Mouse (Mus musculus): Measurements from ENCODE around the gene P2rx4. TPM values are rescaled to one million over a fixed set of nuclear protein-coding genes. Genes with fewer than 3 reads are reported as not detected.

Gene P2rx4
- polyA plus RNA-seq (2015; fragmentation: Illumina TruSeq; extraction: RNeasy Lipid Tissue Mini Kit (QIAGEN cat#74804); ENCODE audit: insufficient read depth, low replicate concordance) = 69.9 TPM

GRCm38 (mm10) chr5:122707276-122708181 is at the start of gene P2rx4:
TSS of gene P2rx4 (plus strand) at chr5:122707544.

Other genes starting within 250 kb of the P2rx4 start
- 86.7 TPM for gene Atp2a2, start 205.3 kb upstream of the P2rx4 start, polyA plus RNA-seq (2015; fragmentation: Illumina TruSeq; extraction: RNeasy Lipid Tissue Mini Kit (QIAGEN cat#74804); ENCODE audit: insufficient read depth, low replicate concordance)
- 6.6 TPM for gene Ift81, start 93.0 kb upstream of the P2rx4 start, polyA plus RNA-seq (2015; fragmentation: Illumina TruSeq; extraction: RNeasy Lipid Tissue Mini Kit (QIAGEN cat#74804); ENCODE audit: insufficient read depth, low replicate concordance)
- gene P2rx7, start 63.6 kb upstream of the P2rx4 start, polyA plus RNA-seq (2015; fragmentation: Illumina TruSeq; extraction: RNeasy Lipid Tissue Mini Kit (QIAGEN cat#74804); ENCODE audit: insufficient read depth, low replicate concordance) = 21.4 TPM
- gene Camkk2, start 71.9 kb downstream of the P2rx4 start, polyA plus RNA-seq (2015; fragmentation: Illumina TruSeq; extraction: RNeasy Lipid Tissue Mini Kit (QIAGEN cat#74804); ENCODE audit: insufficient read depth, low replicate concordance) = 24.7 TPM
- 238 TPM for gene Anapc5, start 113.8 kb downstream of the P2rx4 start, polyA plus RNA-seq (2015; fragmentation: Illumina TruSeq; extraction: RNeasy Lipid Tissue Mini Kit (QIAGEN cat#74804); ENCODE audit: insufficient read depth, low replicate concordance)
- gene Rnf34, start 142.5 kb downstream of the P2rx4 start, polyA plus RNA-seq (2015; fragmentation: Illumina TruSeq; extraction: RNeasy Lipid Tissue Mini Kit (QIAGEN cat#74804); ENCODE audit: insufficient read depth, low replicate concordance) = 28.8 TPM

Measured in spleen, adult 10 weeks (tissue).